Mouse (Mus musculus): ENCODE measurements at regions not wholly inside any gene's neighbourhood (a gene's known extent, or its start where the extent isn't known, plus 50 kb on each side); places are given as distances from the start of the nearest gene placed in this dataset.

- H3K27ac ChIP-seq: no peak overlapping the region
- 41% methylated on average over 8 of the region's 8 CpGs for WGBS
- no peaks in the 10 kb centered on the region for H3K9me3 ChIP-seq (replicated peaks)
Observed at GRCm38 (mm10) chr16:39286797-39287565, 394.5 kb downstream of the Igsf11 start.

GRCm38 (mm10) chr16:39298856-39299255 lies 406.4 kb downstream of the Igsf11 start:
- H3K36me3 ChIP-seq: no peaks in the 10 kb centered on the region
- H3K9ac ChIP-seq: no peak overlapping the region
- ATAC-seq (ENCODE audit: low FRiP score): no peak
- whole genome bisulfite sequencing: 75% methylated on average over 3 of the region's 3 CpGs
- no peak overlapping the region for H3K27ac ChIP-seq
- H3K27me3 ChIP-seq: no peaks in the 10 kb centered on the region
- no peak overlapping the region for H3K4me2 ChIP-seq (replicated peaks)
- no peak overlapping the region for H3K4me3 ChIP-seq
- H3K4me1 ChIP-seq: peaks cover 16% of the 10 kb centered on the region
- no peaks in the 10 kb centered on the region for H3K9me3 ChIP-seq (replicated peaks)

More at GRCm38 (mm10) chr16:39286797-39287565, 394.5 kb downstream of the Igsf11 start:
- H3K9ac ChIP-seq: no peak overlapping the region
- no peaks in the 10 kb centered on the region for H3K27me3 ChIP-seq
- H3K4me3 ChIP-seq: no peak overlapping the region
- H3K4me2 ChIP-seq (replicated peaks): no peak overlapping the region
- no peaks in the 10 kb centered on the region for H3K36me3 ChIP-seq
- ATAC-seq (ENCODE audit: low FRiP score): peak; percentile 95
- H3K4me1 ChIP-seq: no peaks in the 10 kb centered on the region

GRCm38 (mm10) chr16:39302902-39303361 lies 410.5 kb downstream of the Igsf11 start:
- Histone ChIP-seq H3K4me1 (peaks cover 16% of the 10 kb centered on the region), H3K9me3 (replicated peaks) (no peaks in the 10 kb centered on the region), H3K36me3 (no peaks in the 10 kb centered on the region), H3K27ac (peak overlapping the region; percentile 64), H3K4me3 (no peak overlapping the region), H3K9ac (no peak overlapping the region), H3K27me3 (no peaks in the 10 kb centered on the region), H3K4me2 (replicated peaks) (0 out of 2 replicates have a peak overlapping the region, but pooled peaks have one; percentile 1)
- 10% methylated on average over 1 of the region's 1 CpGs for WGBS
- ATAC-seq (ENCODE audit: low FRiP score): peak; percentile 98

GRCm38 (mm10) chr16:39303371-39303770 lies 410.9 kb downstream of the Igsf11 start:
- Histone ChIP-seq H3K36me3 (no peaks in the 10 kb centered on the region), H3K27ac (peak overlapping the region; percentile 76), H3K4me1 (peaks cover 16% of the 10 kb centered on the region), H3K4me3 (no peak overlapping the region), H3K9ac (no peak overlapping the region), H3K4me2 (replicated peaks) (0 out of 2 replicates have a peak overlapping the region, but pooled peaks have one; percentile 1), H3K27me3 (no peaks in the 10 kb centered on the region), H3K9me3 (replicated peaks) (no peaks in the 10 kb centered on the region)
- 36% methylated on average over 7 of the region's 7 CpGs for WGBS
- peak; percentile 57 for ATAC-seq (ENCODE audit: low FRiP score)

GRCm38 (mm10) chr16:39307951-39308350 lies 415.5 kb downstream of the Igsf11 start:
- Histone ChIP-seq H3K4me2 (replicated peaks) (no peak overlapping the region), H3K9ac (no peak overlapping the region), H3K36me3 (no peaks in the 10 kb centered on the region), H3K27ac (no peak overlapping the region), H3K9me3 (replicated peaks) (no peaks in the 10 kb centered on the region), H3K4me1 (peaks cover 8% of the 10 kb centered on the region), H3K4me3 (no peak overlapping the region), H3K27me3 (no peaks in the 10 kb centered on the region)
- ATAC-seq (ENCODE audit: low FRiP score): no peak
- 37% methylated on average over 5 of the region's 5 CpGs for WGBS

GRCm38 (mm10) chr16:39316752-39317594 lies 424.5 kb downstream of the Igsf11 start:
- Histone ChIP-seq H3K27ac (no peak overlapping the region), H3K27me3 (no peaks in the 10 kb centered on the region)
- WGBS: 21% methylated on average over 15 of the region's 15 CpGs

GRCm38 (mm10) chr16:39325627-39326026 lies 433.2 kb downstream of the Igsf11 start:
- no peak overlapping the region for H3K27ac ChIP-seq
- no peaks in the 10 kb centered on the region for H3K27me3 ChIP-seq
- H3K4me1 ChIP-seq: no peaks in the 10 kb centered on the region
- no peak for ATAC-seq (ENCODE audit: low FRiP score)
- H3K4me2 ChIP-seq (replicated peaks): no peak overlapping the region
- H3K4me3 ChIP-seq: no peak overlapping the region
- no peak overlapping the region for H3K9ac ChIP-seq
- no peaks in the 10 kb centered on the region for H3K36me3 ChIP-seq
- no peaks in the 10 kb centered on the region for H3K9me3 ChIP-seq (replicated peaks)
- WGBS: 79% methylated on average over 2 of the region's 2 CpGs

More at GRCm38 (mm10) chr16:39316752-39317594, 424.5 kb downstream of the Igsf11 start:
- Histone ChIP-seq H3K9ac (no peak overlapping the region), H3K4me2 (replicated peaks) (no peak overlapping the region), H3K36me3 (no peaks in the 10 kb centered on the region), H3K4me3 (no peak overlapping the region), H3K4me1 (no peaks in the 10 kb centered on the region; the same call in 1 of the 2 replicates), H3K9me3 (replicated peaks) (no peaks in the 10 kb centered on the region)
- ATAC-seq (ENCODE audit: low FRiP score): peak; percentile 80

GRCm38 (mm10) chr16:39363657-39364056 lies 471.2 kb downstream of the Igsf11 start:
- Histone ChIP-seq H3K9me3 (replicated peaks) (no peaks in the 10 kb centered on the region), H3K4me1 (no peaks in the 10 kb centered on the region), H3K4me3 (no peak overlapping the region), H3K36me3 (no peaks in the 10 kb centered on the region), H3K9ac (no peak overlapping the region), H3K27me3 (no peaks in the 10 kb centered on the region), H3K27ac (no peak overlapping the region), H3K4me2 (replicated peaks) (no peak overlapping the region)
- no peak for ATAC-seq (ENCODE audit: low FRiP score)
- WGBS: 78% methylated on average over 2 of the region's 2 CpGs

GRCm38 (mm10) chr16:39368276-39368675 lies 475.8 kb downstream of the Igsf11 start:
- no peaks in the 10 kb centered on the region for H3K4me1 ChIP-seq
- H3K9me3 ChIP-seq (replicated peaks): no peaks in the 10 kb centered on the region
- H3K9ac ChIP-seq: no peak overlapping the region
- H3K4me2 ChIP-seq (replicated peaks): no peak overlapping the region
- no peak for ATAC-seq (ENCODE audit: low FRiP score)
- H3K36me3 ChIP-seq: no peaks in the 10 kb centered on the region
- no peaks in the 10 kb centered on the region for H3K27me3 ChIP-seq
- 82% methylated on average over 2 of the region's 2 CpGs for WGBS
- H3K27ac ChIP-seq: no peak overlapping the region
- no peak overlapping the region for H3K4me3 ChIP-seq

GRCm38 (mm10) chr16:39374616-39375015 lies 482.1 kb downstream of the Igsf11 start:
- ATAC-seq (ENCODE audit: low FRiP score): no peak
- Histone ChIP-seq H3K27me3 (no peaks in the 10 kb centered on the region), H3K36me3 (no peaks in the 10 kb centered on the region), H3K9ac (no peak overlapping the region), H3K9me3 (replicated peaks) (no peaks in the 10 kb centered on the region), H3K4me1 (no peaks in the 10 kb centered on the region), H3K27ac (no peak overlapping the region), H3K4me3 (no peak overlapping the region), H3K4me2 (replicated peaks) (no peak overlapping the region)
- WGBS: 76% methylated on average over 3 of the region's 3 CpGs

GRCm38 (mm10) chr16:39379959-39380358 lies 487.5 kb downstream of the Igsf11 start:
- WGBS: 72% methylated on average over 7 of the region's 7 CpGs
- no peak for ATAC-seq (ENCODE audit: low FRiP score)
- Histone ChIP-seq H3K4me3 (no peak overlapping the region), H3K27ac (no peak overlapping the region), H3K4me1 (no peaks in the 10 kb centered on the region), H3K4me2 (replicated peaks) (no peak overlapping the region), H3K9me3 (replicated peaks) (no peaks in the 10 kb centered on the region), H3K27me3 (no peaks in the 10 kb centered on the region), H3K36me3 (no peaks in the 10 kb centered on the region), H3K9ac (no peak overlapping the region)

GRCm38 (mm10) chr16:39389943-39390342 lies 497.5 kb downstream of the Igsf11 start:
- 62% methylated on average over 5 of the region's 5 CpGs for WGBS
- H3K4me3 ChIP-seq: no peak overlapping the region
- H3K9me3 ChIP-seq (replicated peaks): no peaks in the 10 kb centered on the region
- no peak overlapping the region for H3K9ac ChIP-seq
- no peak for ATAC-seq (ENCODE audit: low FRiP score)
- no peak overlapping the region for H3K27ac ChIP-seq
- H3K36me3 ChIP-seq: no peaks in the 10 kb centered on the region
- H3K27me3 ChIP-seq: no peaks in the 10 kb centered on the region
- no peak overlapping the region for H3K4me2 ChIP-seq (replicated peaks)
- no peaks in the 10 kb centered on the region for H3K4me1 ChIP-seq

Data from hindbrain, embryonic 12.5 days (tissue).